Mouse (Mus musculus): ENCODE results near the gene Ttc41.

GRCm38 (mm10) chr10:86776281-86776680 lies 70.7 kb downstream of the Ttc41 start:
- TF ChIP-seq CTCF (IDR thresholded peaks at IDR 0.05; ENCODE audit: borderline replicate concordance, insufficient read depth, low read depth, low read length) (no peak), POLR2A (IDR thresholded peaks at IDR 0.05; ENCODE audit: borderline replicate concordance, insufficient read depth, low read length) (no peak)

Data from cerebellum, adult 2 months (tissue).